Mouse (Mus musculus) kidney, embryonic 14.5 days (tissue): ENCODE results near the gene Szt2. TPM values are rescaled to one million over a fixed set of nuclear protein-coding genes. Genes with fewer than 3 reads are reported as not detected.

ENCODE experiments used
- ATAC-seq: fragments of 200-750 bp; cut with Nextera tagmentation; 2 replicates; pipeline ENCODE4 v1.8.0; 2017; ENCODE audit warnings: moderate number of reproducible peaks, mild to moderate bottlenecking, moderate TSS enrichment, moderate library complexity; ENCODE audit not compliant: low FRiP score, low TSS enrichment
- H3K27ac ChIP-seq: fragments of 300-500 bp; sonication (generic); 2 replicates; pipeline ENCODE4 v1.5.1; 2014; ENCODE audit warnings: low read depth, mild to moderate bottlenecking, low read length, moderate library complexity, mixed read lengths
- H3K27me3 ChIP-seq: fragments of 300-500 bp; sonication (generic); 2 replicates; pipeline ENCODE4 v1.6.1; 2014; ENCODE audit warnings: mild to moderate bottlenecking, low read length; ENCODE audit not compliant: control insufficient read depth, insufficient read depth
- H3K36me3 ChIP-seq: fragments of 300-500 bp; sonication (generic); 2 replicates; pipeline ENCODE4 v1.6.1; 2014; ENCODE audit warnings: low read length, mixed read lengths; ENCODE audit not compliant: control insufficient read depth, insufficient read depth
- H3K4me1 ChIP-seq: fragments of 300-500 bp; sonication (generic); 2 replicates; pipeline ENCODE4 v1.6.1; 2014; ENCODE audit warnings: low read length, mixed read lengths; ENCODE audit not compliant: control insufficient read depth, insufficient read depth
- H3K4me2 ChIP-seq: fragments of 300-500 bp; sonication (generic); replicated peaks from 2 replicates; pipeline ENCODE4 v1.6.1; 2014; ENCODE audit warnings: low read depth, mild to moderate bottlenecking, low read length
- H3K4me3 ChIP-seq: fragments of 300-500 bp; sonication (generic); 2 replicates; pipeline ENCODE4 v1.5.1; 2014; ENCODE audit warnings: mild to moderate bottlenecking, low read length
- H3K9ac ChIP-seq: fragments of 300-500 bp; sonication (generic); 2 replicates; pipeline ENCODE4 v1.6.1; 2014; ENCODE audit warnings: low read depth, mild to moderate bottlenecking, low read length, moderate library complexity
- H3K9me3 ChIP-seq: fragments of 300-500 bp; sonication (generic); 2 replicates; pipeline ENCODE4 v1.6.1; 2016; ENCODE audit warnings: low read length; ENCODE audit not compliant: control insufficient read depth
- WGBS: fragments of 180-500 bp; shearing (Covaris S2); extraction: QIAGEN DNeasy Blood & Tissue Kit; methylation state at CpG from one replicate; pipeline ENCODE4 v1.1.7; 2014; 5-methylcytosine and 5-hydroxymethylcytosine counted together
- polyA plus RNA-seq: library from polyadenylated mRNA; unstranded; fragments of >200 nt; fragmentation: Nextera tagmentation; extraction: Ambion mirVana; gene quantifications from 2 replicates; pipeline ENCODE4 v1.2.1, GENCODE M21; 2014

Gene Szt2
- polyA plus RNA-seq, 1 experiment from 2014 or later = 13.7 TPM

DNA sequence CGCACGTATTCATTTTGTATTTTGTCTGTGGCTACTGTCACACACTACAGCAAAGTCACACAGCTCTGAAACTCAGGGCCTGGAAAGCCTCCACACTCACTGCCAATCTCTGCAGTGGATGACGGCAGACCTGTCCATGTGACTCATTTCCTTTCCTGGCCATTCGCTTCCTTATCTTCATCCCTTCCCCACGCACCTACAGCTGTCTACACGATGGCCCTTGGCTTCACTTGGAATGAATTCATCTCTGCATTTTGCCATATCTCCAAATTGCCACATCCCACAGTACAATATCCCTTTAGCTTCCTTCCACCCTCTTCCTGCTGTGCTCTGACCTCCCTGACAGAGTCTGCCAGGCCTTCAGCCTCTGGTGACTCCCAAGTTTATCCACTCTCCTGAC lies 14.6 kb downstream of the Szt2 start:
- ATAC-seq = no peak

DNA sequence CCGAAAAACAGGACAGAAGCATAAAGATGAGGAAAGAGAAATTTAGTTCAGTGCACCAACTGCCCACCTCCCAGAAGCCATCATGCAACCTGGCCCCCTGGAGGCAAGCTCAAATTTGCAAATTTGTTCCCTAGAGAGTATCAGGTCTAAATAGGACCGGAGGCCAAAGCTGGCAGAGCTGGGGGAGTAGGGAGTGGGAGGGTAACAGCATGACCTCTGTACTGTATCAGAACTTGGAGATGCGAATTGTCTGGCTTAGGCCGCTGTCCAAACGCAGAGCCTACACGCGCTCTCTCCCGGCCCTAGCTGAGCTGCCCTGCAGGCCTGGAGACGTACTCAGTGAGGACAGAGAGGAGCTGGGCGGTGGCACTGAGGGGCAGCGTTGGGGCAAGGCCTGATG lies 18.9 kb downstream of the Szt2 start:
- 83% methylated on average over 11 of the region's 11 CpGs for WGBS
- ATAC-seq = no peak

More for the DNA sequence above, 14.6 kb downstream of the Szt2 start:
- Histone ChIP-seq H3K36me3 (peaks cover 93% of the 10 kb centered on the region), H3K9me3 (no peaks in the 10 kb centered on the region), H3K9ac (no peak overlapping the region), H3K4me3 (no peak overlapping the region), H3K27me3 (no peaks in the 10 kb centered on the region), H3K4me2 (no peak overlapping the region), H3K27ac (no peak overlapping the region), H3K4me1 (no peaks in the 10 kb centered on the region)
- WGBS = 90% methylated on average over 6 of the region's 6 CpGs

DNA sequence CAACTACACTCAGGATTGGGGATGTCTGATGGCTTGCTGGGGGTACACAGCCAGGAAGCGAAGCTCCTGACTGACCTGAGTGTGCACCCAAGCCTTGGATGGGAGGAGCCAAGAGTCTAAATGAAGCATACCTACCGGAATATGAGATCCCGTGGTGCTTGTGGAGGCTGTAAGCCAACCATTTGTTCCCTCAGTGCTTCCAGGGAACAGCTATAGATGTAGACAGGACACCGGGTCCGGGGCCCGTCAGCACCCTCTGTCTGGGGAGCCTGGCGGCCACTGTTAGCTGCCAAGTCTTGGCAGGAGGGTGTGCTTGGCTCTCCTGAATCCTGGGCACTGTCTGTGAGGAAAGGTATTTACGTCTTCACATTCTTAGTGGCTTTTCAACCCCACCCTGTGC lies 21.8 kb downstream of the Szt2 start:
- H3K9me3 ChIP-seq = no peaks in the 10 kb centered on the region
- WGBS = 89% methylated on average over 8 of the region's 8 CpGs
- peaks cover 100% of the 10 kb centered on the region for H3K36me3 ChIP-seq
- H3K4me1 ChIP-seq = no peaks in the 10 kb centered on the region
- no peak overlapping the region for H3K4me2 ChIP-seq
- H3K9ac ChIP-seq = no peak overlapping the region
- H3K4me3 ChIP-seq = no peak overlapping the region
- no peaks in the 10 kb centered on the region for H3K27me3 ChIP-seq
- no peak for ATAC-seq
- no peak overlapping the region for H3K27ac ChIP-seq

More for the DNA sequence above, 18.9 kb downstream of the Szt2 start:
- H3K4me1 ChIP-seq = no peaks in the 10 kb centered on the region
- no peak overlapping the region for H3K4me3 ChIP-seq
- H3K27ac ChIP-seq = no peak overlapping the region
- H3K9me3 ChIP-seq = no peaks in the 10 kb centered on the region
- no peak overlapping the region for H3K4me2 ChIP-seq
- no peak overlapping the region for H3K9ac ChIP-seq
- H3K27me3 ChIP-seq = no peaks in the 10 kb centered on the region
- peaks cover 97% of the 10 kb centered on the region for H3K36me3 ChIP-seq

GRCm38 (mm10) chr4:118383271-118383670 lies 25.8 kb downstream of the Szt2 start:
- Histone ChIP-seq H3K4me1 (no peaks in the 10 kb centered on the region), H3K9ac (no peak overlapping the region), H3K9me3 (no peaks in the 10 kb centered on the region), H3K27ac (no peak overlapping the region), H3K36me3 (peaks cover 87% of the 10 kb centered on the region), H3K27me3 (no peaks in the 10 kb centered on the region), H3K4me3 (no peak overlapping the region), H3K4me2 (no peak overlapping the region)
- 93% methylated on average over 7 of the region's 7 CpGs for WGBS
- no peak for ATAC-seq

DNA sequence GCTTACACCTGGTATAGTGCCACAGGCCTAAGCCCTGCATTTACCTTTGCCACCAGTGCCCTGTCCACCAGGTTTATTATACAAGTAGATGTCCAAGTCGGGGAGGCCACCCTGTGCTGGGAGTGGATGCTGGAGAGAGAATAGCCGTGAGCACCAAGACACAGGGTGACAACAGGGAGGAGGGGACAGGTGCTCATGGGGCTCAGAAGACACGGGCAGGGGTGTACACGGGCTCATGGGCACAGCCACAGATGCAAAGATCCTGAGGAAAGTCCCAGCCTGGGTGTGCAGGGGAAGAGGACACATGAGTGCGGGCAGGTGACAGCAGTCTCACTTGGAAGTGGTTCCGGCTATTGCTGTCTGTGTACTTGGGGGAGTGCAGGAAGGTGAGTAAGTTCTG lies 33.1 kb downstream of the Szt2 start:
- no peak for ATAC-seq
- Histone ChIP-seq H3K9ac (no peak overlapping the region; the same call in 1 of the 2 replicates), H3K27me3 (no peaks in the 10 kb centered on the region), H3K4me2 (no peak overlapping the region), H3K9me3 (no peaks in the 10 kb centered on the region), H3K27ac (no peak overlapping the region), H3K4me1 (no peaks in the 10 kb centered on the region), H3K4me3 (no peak overlapping the region), H3K36me3 (peaks cover 93% of the 10 kb centered on the region)
- 93% methylated on average over 6 of the region's 6 CpGs for WGBS

- Histone ChIP-seq H3K4me1 (no peaks in the 10 kb centered on the region), H3K27me3 (no peaks in the 10 kb centered on the region), H3K9me3 (no peaks in the 10 kb centered on the region), H3K4me3 (no peak overlapping the region), H3K9ac (no peak overlapping the region), H3K4me2 (no peak overlapping the region), H3K36me3 (peaks cover 79% of the 10 kb centered on the region), H3K27ac (no peak overlapping the region)
- WGBS = 92% methylated on average over 13 of the region's 13 CpGs
- ATAC-seq = no peak
These were observed 37.3 kb downstream of the Szt2 start for GRCm38 (mm10) chr4:118371822-118372221.

DNA sequence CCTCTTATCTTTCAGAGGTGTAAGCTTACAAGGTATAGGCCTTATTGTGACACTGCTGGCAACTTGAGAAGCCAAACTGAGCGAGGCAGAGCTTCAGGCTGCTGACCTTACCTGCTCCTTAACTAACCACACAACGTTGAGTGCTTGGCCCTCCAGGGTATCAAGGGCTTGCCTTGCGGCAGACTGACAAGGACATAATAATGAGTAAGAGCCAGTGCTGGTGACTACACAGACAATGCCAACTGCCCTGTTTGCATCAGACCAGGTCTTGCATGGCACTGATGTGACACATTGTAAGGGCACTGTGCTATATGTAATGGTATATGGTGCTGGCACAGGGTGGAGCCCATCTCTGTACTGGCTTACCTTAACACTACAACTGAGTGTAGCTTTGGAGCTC lies 40.5 kb downstream of the Szt2 start:
- Histone ChIP-seq H3K9me3 (no peaks in the 10 kb centered on the region), H3K9ac (no peak overlapping the region), H3K36me3 (peaks cover 71% of the 10 kb centered on the region), H3K4me2 (no peak overlapping the region), H3K4me3 (no peak overlapping the region), H3K4me1 (no peaks in the 10 kb centered on the region), H3K27me3 (no peaks in the 10 kb centered on the region), H3K27ac (no peak overlapping the region)
- ATAC-seq = no peak
- WGBS = 72% methylated on average over 3 of the region's 3 CpGs

GRCm38 (mm10) chr4:118367551-118367950 lies 41.5 kb downstream of the Szt2 start:
- no peak overlapping the region for H3K4me2 ChIP-seq
- no peaks in the 10 kb centered on the region for H3K27me3 ChIP-seq
- no peaks in the 10 kb centered on the region for H3K4me1 ChIP-seq
- no peak for ATAC-seq
- 89% methylated on average over 12 of the region's 12 CpGs for WGBS
- H3K36me3 ChIP-seq = peaks cover 71% of the 10 kb centered on the region
- no peaks in the 10 kb centered on the region for H3K9me3 ChIP-seq
- H3K27ac ChIP-seq = no peak overlapping the region
- no peak overlapping the region for H3K4me3 ChIP-seq
- H3K9ac ChIP-seq = no peak overlapping the region

- no peak for ATAC-seq
- H3K27me3 ChIP-seq = no peaks in the 10 kb centered on the region
- H3K27ac ChIP-seq = no peak overlapping the region
- no peak overlapping the region for H3K4me3 ChIP-seq
- no peaks in the 10 kb centered on the region for H3K9me3 ChIP-seq
- H3K36me3 ChIP-seq = peaks cover 63% of the 10 kb centered on the region
- H3K4me2 ChIP-seq = no peak overlapping the region
- no peak overlapping the region for H3K9ac ChIP-seq
- 89% methylated on average over 14 of the region's 14 CpGs for WGBS
- no peaks in the 10 kb centered on the region for H3K4me1 ChIP-seq
These were observed 43.1 kb downstream of the Szt2 start for GRCm38 (mm10) chr4:118365991-118366390.
